Mouse (Mus musculus) MEL (cell line): ENCODE measurements around the gene Prickle4. TPM values are rescaled to one million over a fixed set of nuclear protein-coding genes. Genes with fewer than 3 reads are reported as not detected.

Experiments used
- DNase-seq: peaks from one replicate; pipeline ENCODE4 v3.0.0; 2011; ENCODE audit warnings: low read depth, low spot score
- H3K27ac ChIP-seq: 2 replicates; pipeline ENCODE4 v1.5.1; 2012; ENCODE audit warnings: low read depth, mild to moderate bottlenecking, control low read depth, low read length, moderate library complexity; ENCODE audit not compliant: control insufficient read depth
- H3K27me3 ChIP-seq, 2 experiments: fragments of 150-350 bp in 1 of 2; sonication (generic) in 1 of 2; 2 replicates each; pipeline ENCODE4 v1.6.1; 2012; ENCODE audit warnings: low read length in 2 of 2, mild to moderate bottlenecking in 2 of 2, improper control_type of control experiment in 1 of 2, moderate library complexity in 1 of 2; ENCODE audit not compliant: insufficient read depth in 2 of 2, control insufficient read depth in 1 of 2
- H3K36me3 ChIP-seq, 2 experiments: 2 replicates each; pipeline ENCODE4 v1.6.1; 2012 to 2014; ENCODE audit warnings: low read length in 2 of 2, improper control_type of control experiment in 1 of 2, inconsistent platforms in 1 of 2, mild to moderate bottlenecking in 1 of 2; ENCODE audit not compliant: insufficient read depth in 2 of 2, control insufficient read depth in 1 of 2
- H3K4me1 ChIP-seq, 2 experiments: fragments of 150-350 bp in 1 of 2; sonication (generic) in 1 of 2; 2 replicates each; pipeline ENCODE4 v1.6.1; 2012; ENCODE audit warnings: low read length in 2 of 2, improper control_type of control experiment in 1 of 2, mild to moderate bottlenecking in 1 of 2; ENCODE audit not compliant: insufficient read depth in 2 of 2, control insufficient read depth in 1 of 2
- H3K4me3 ChIP-seq, 2 experiments: fragments of 150-350 bp in 1 of 2; sonication (generic) in 1 of 2; 2 replicates each; pipeline ENCODE4 v1.5.1; 2012; ENCODE audit warnings: low read depth in 2 of 2, low read length in 2 of 2, mild to moderate bottlenecking in 2 of 2, moderate library complexity in 2 of 2, control low read depth in 1 of 2, improper control_type of control experiment in 1 of 2; ENCODE audit not compliant: control insufficient read depth in 1 of 2, insufficient read depth in 1 of 2
- H3K79me2 ChIP-seq: 2 replicates; pipeline ENCODE4 v1.6.1; 2012; ENCODE audit warnings: mild to moderate bottlenecking, low read length, moderate library complexity; ENCODE audit not compliant: control insufficient read depth, poor library complexity, insufficient read depth
- H3K9ac ChIP-seq: 2 replicates; pipeline ENCODE4 v1.6.1; 2012; ENCODE audit warnings: low read depth, mild to moderate bottlenecking, control low read depth, low read length, moderate library complexity; ENCODE audit not compliant: control insufficient read depth, poor library complexity, severe bottlenecking
- H3K9me3 ChIP-seq: fragments of 150-350 bp; sonication (generic); replicated peaks from 2 replicates; pipeline ENCODE4 v1.6.1; 2012; ENCODE audit warnings: mild to moderate bottlenecking, low read length, improper control_type of control experiment, moderate library complexity; ENCODE audit not compliant: insufficient read depth
- BHLHE40 ChIP-seq: IDR thresholded peaks from 2 replicates; pipeline ENCODE4 v1.6.1; 2012; ENCODE audit warnings: low read depth, mild to moderate bottlenecking, inconsistent platforms, low read length, improper control_type of control experiment, borderline replicate concordance
- CHD1 ChIP-seq: IDR thresholded peaks from 2 replicates; pipeline ENCODE4 v1.6.1; 2012; ENCODE audit warnings: low read depth, mild to moderate bottlenecking, inconsistent platforms, low read length, improper control_type of control experiment
- CHD2 ChIP-seq: IDR thresholded peaks from 2 replicates; pipeline ENCODE4 v1.6.1; 2011; ENCODE audit warnings: low read length, improper control_type of control experiment
- CTCF ChIP-seq, 3 experiments: IDR thresholded peaks in 2 of 3; conservative IDR thresholded peaks in 1 of 3; 2 replicates each; pipeline ENCODE4 v1.5.1; 2011 to 2012; ENCODE audit warnings: low read length in 3 of 3, low read depth in 2 of 3, mild to moderate bottlenecking in 2 of 3, improper control_type of control experiment in 1 of 3, inconsistent platforms in 1 of 3, mixed read lengths in 1 of 3, moderate library complexity in 1 of 3; ENCODE audit not compliant: control insufficient read depth in 1 of 3, insufficient read depth in 1 of 3, poor library complexity in 1 of 3, severe bottlenecking in 1 of 3
- E2F4 ChIP-seq: IDR thresholded peaks from 2 replicates; pipeline ENCODE4 v1.6.1; 2011; ENCODE audit warnings: low read depth, low read length, improper control_type of control experiment, borderline replicate concordance
- ELF1 ChIP-seq: IDR thresholded peaks from 2 replicates; pipeline ENCODE4 v1.6.1; 2014; ENCODE audit warnings: low read depth, mild to moderate bottlenecking, inconsistent platforms, low read length, improper control_type of control experiment, moderate library complexity
- EP300 ChIP-seq, 2 experiments: IDR thresholded peaks; 2 replicates each; pipeline ENCODE4 v1.6.1; 2011; ENCODE audit warnings: improper control_type of control experiment in 2 of 2, low read length in 2 of 2, low read depth in 1 of 2, mild to moderate bottlenecking in 1 of 2
- ETS1 ChIP-seq: IDR thresholded peaks from 2 replicates; pipeline ENCODE4 v1.6.1; 2012; ENCODE audit warnings: low read depth, mild to moderate bottlenecking, inconsistent platforms, low read length, improper control_type of control experiment, moderate library complexity
- GABPA ChIP-seq: IDR thresholded peaks from 2 replicates; pipeline ENCODE4 v1.6.1; 2012; ENCODE audit warnings: low read depth, mild to moderate bottlenecking, inconsistent platforms, low read length, improper control_type of control experiment, moderate library complexity
- GATA1 ChIP-seq: IDR thresholded peaks from 2 replicates; pipeline ENCODE4 v1.6.1; 2011; ENCODE audit warnings: low read depth, low read length, improper control_type of control experiment
- HCFC1 ChIP-seq: IDR thresholded peaks from 2 replicates; pipeline ENCODE4 v1.6.1; 2012; ENCODE audit warnings: low read depth, mild to moderate bottlenecking, inconsistent platforms, low read length, improper control_type of control experiment, moderate library complexity
- JUND ChIP-seq: IDR thresholded peaks from 2 replicates; pipeline ENCODE4 v1.6.1; 2011; ENCODE audit warnings: low read depth, mild to moderate bottlenecking, improper control_type of control experiment, low read length
- MAFK ChIP-seq: IDR thresholded peaks from 2 replicates; pipeline ENCODE4 v1.6.1; 2011; ENCODE audit warnings: low read depth, mild to moderate bottlenecking, low read length, improper control_type of control experiment, borderline replicate concordance
- MAX ChIP-seq: IDR thresholded peaks from 2 replicates; pipeline ENCODE4 v1.6.1; 2011; ENCODE audit warnings: low read length, improper control_type of control experiment
- MAZ ChIP-seq: IDR thresholded peaks from 2 replicates; pipeline ENCODE4 v1.6.1; 2012; ENCODE audit warnings: low read depth, mild to moderate bottlenecking, inconsistent platforms, low read length, improper control_type of control experiment
- MEF2A ChIP-seq: IDR thresholded peaks from 2 replicates; pipeline ENCODE4 v1.6.1; 2014; ENCODE audit warnings: low read depth, mild to moderate bottlenecking, inconsistent platforms, low read length, improper control_type of control experiment; ENCODE audit not compliant: poor library complexity, insufficient replicate concordance, severe bottlenecking; ENCODE audit errors: extremely low read depth
- MXI1 ChIP-seq: IDR thresholded peaks from 2 replicates; pipeline ENCODE4 v1.6.1; 2011; ENCODE audit warnings: mild to moderate bottlenecking, low read depth, low read length, improper control_type of control experiment
- MYB ChIP-seq: IDR thresholded peaks from 2 replicates; pipeline ENCODE4 v1.6.1; 2011; ENCODE audit warnings: mild to moderate bottlenecking, low read depth, low read length, improper control_type of control experiment
- MYC ChIP-seq: IDR thresholded peaks from 2 replicates; pipeline ENCODE4 v1.6.1; 2011; ENCODE audit warnings: low read depth, mild to moderate bottlenecking, low read length, improper control_type of control experiment, moderate library complexity
- NELFE ChIP-seq: IDR thresholded peaks from 2 replicates; pipeline ENCODE4 v1.6.1; 2011; ENCODE audit warnings: low read depth, low read length, improper control_type of control experiment
- NRF1 ChIP-seq: IDR thresholded peaks from 2 replicates; pipeline ENCODE4 v1.6.1; 2014; ENCODE audit warnings: low read depth, mild to moderate bottlenecking, inconsistent platforms, low read length, improper control_type of control experiment, moderate library complexity; ENCODE audit not compliant: poor library complexity, insufficient read depth, severe bottlenecking
- POLR2A ChIP-seq, 2 experiments: IDR thresholded peaks; 2 replicates each; pipeline ENCODE4 v1.6.1; 2011 to 2012; ENCODE audit warnings: low read length in 2 of 2, mild to moderate bottlenecking in 2 of 2, control low read depth in 1 of 2, improper control_type of control experiment in 1 of 2, low read depth in 1 of 2, moderate library complexity in 1 of 2; ENCODE audit not compliant: control insufficient read depth in 1 of 2, insufficient read depth in 1 of 2, poor library complexity in 1 of 2
- POLR2AphosphoS2 ChIP-seq: IDR thresholded peaks from 2 replicates; pipeline ENCODE4 v1.6.1; 2011; ENCODE audit warnings: low read length, improper control_type of control experiment
- POLR2AphosphoS5 ChIP-seq: IDR thresholded peaks from 2 replicates; pipeline ENCODE4 v1.6.1; 2012; ENCODE audit warnings: low read depth, borderline replicate concordance, mild to moderate bottlenecking, inconsistent platforms, low read length, moderate library complexity, mixed read lengths
- RAD21 ChIP-seq: IDR thresholded peaks from 2 replicates; pipeline ENCODE4 v1.6.1; 2011; ENCODE audit warnings: mild to moderate bottlenecking, low read depth, low read length, improper control_type of control experiment
- RCOR1 ChIP-seq: IDR thresholded peaks from 2 replicates; pipeline ENCODE4 v1.6.1; 2012; ENCODE audit warnings: low read depth, mild to moderate bottlenecking, inconsistent platforms, low read length, improper control_type of control experiment
- SIN3A ChIP-seq: IDR thresholded peaks from 2 replicates; pipeline ENCODE4 v1.6.1; 2012; ENCODE audit warnings: low read length, improper control_type of control experiment, inconsistent platforms
- SMC3 ChIP-seq: IDR thresholded peaks from 2 replicates; pipeline ENCODE4 v1.6.1; 2011; ENCODE audit warnings: low read depth, low read length, improper control_type of control experiment
- TAL1 ChIP-seq: IDR thresholded peaks from 2 replicates; pipeline ENCODE4 v1.6.1; 2012; ENCODE audit warnings: mild to moderate bottlenecking, inconsistent platforms, low read length, moderate library complexity, mixed read lengths
- TBP ChIP-seq: IDR thresholded peaks from 2 replicates; pipeline ENCODE4 v1.8.0; 2011; ENCODE audit warnings: low read depth, low read length, improper control_type of control experiment
- TCF12 ChIP-seq: IDR thresholded peaks from 2 replicates; pipeline ENCODE4 v1.6.1; 2014; ENCODE audit warnings: low read depth, mild to moderate bottlenecking, inconsistent platforms, low read length, improper control_type of control experiment, moderate library complexity
- UBTF ChIP-seq: IDR thresholded peaks from 2 replicates; pipeline ENCODE4 v1.6.1; 2012; ENCODE audit warnings: low read depth, mild to moderate bottlenecking, inconsistent platforms, low read length, improper control_type of control experiment, moderate library complexity, borderline replicate concordance; ENCODE audit not compliant: insufficient read depth
- USF1 ChIP-seq: IDR thresholded peaks from 2 replicates; pipeline ENCODE4 v1.6.1; 2014; ENCODE audit warnings: low read depth, mild to moderate bottlenecking, inconsistent platforms, low read length, improper control_type of control experiment, moderate library complexity
- USF2 ChIP-seq, 2 experiments: IDR thresholded peaks; 2 replicates each; pipeline ENCODE4 v1.6.1; 2011 to 2012; ENCODE audit warnings: improper control_type of control experiment in 2 of 2, low read length in 2 of 2, borderline replicate concordance in 1 of 2, inconsistent platforms in 1 of 2, low read depth in 1 of 2, mild to moderate bottlenecking in 1 of 2; ENCODE audit not compliant: insufficient read depth in 1 of 2
- ZC3H11A ChIP-seq: IDR thresholded peaks from 2 replicates; pipeline ENCODE4 v1.6.1; 2012; ENCODE audit warnings: low read depth, mild to moderate bottlenecking, inconsistent platforms, low read length, improper control_type of control experiment
- ZKSCAN1 ChIP-seq: IDR thresholded peaks from 2 replicates; pipeline ENCODE4 v1.6.1; 2012; ENCODE audit warnings: low read depth, mild to moderate bottlenecking, inconsistent platforms, low read length, improper control_type of control experiment, moderate library complexity
- ZMIZ1 ChIP-seq: IDR thresholded peaks from 2 replicates; pipeline ENCODE4 v1.6.1; 2012; ENCODE audit warnings: low read depth, mild to moderate bottlenecking, inconsistent platforms, low read length, improper control_type of control experiment, moderate library complexity
- ZNF384 ChIP-seq: IDR thresholded peaks from 2 replicates; pipeline ENCODE4 v1.6.1; 2012; ENCODE audit warnings: low read depth, mild to moderate bottlenecking, inconsistent platforms, low read length, improper control_type of control experiment
- polyA plus RNA-seq, 2 experiments: library from polyadenylated mRNA; stranded (reverse) in 1 of 2; unstranded in 1 of 2; fragments of >175 nt in 1 of 2; fragments of >200 nt in 1 of 2; gene quantifications; 2 replicates each; pipeline versions ENCODE4 v1.2.1 to v1.2.4; 2012; ENCODE audit warnings: low replicate concordance in 2 of 2, low read depth in 1 of 2; ENCODE audit not compliant: insufficient read length in 2 of 2, insufficient read depth in 1 of 2, missing spikeins in 1 of 2
- total RNA-seq: library from RNA; depleted of rRNA; stranded (reverse); fragments of 300-350 nt; gene quantifications from 2 replicates; pipeline ENCODE4 v1.2.3, GENCODE M21; 2012

Gene Prickle4
- total and polyA plus RNA-seq, 3 experiments: 0.23 to 4.3 TPM; not detected in 1

DNA sequence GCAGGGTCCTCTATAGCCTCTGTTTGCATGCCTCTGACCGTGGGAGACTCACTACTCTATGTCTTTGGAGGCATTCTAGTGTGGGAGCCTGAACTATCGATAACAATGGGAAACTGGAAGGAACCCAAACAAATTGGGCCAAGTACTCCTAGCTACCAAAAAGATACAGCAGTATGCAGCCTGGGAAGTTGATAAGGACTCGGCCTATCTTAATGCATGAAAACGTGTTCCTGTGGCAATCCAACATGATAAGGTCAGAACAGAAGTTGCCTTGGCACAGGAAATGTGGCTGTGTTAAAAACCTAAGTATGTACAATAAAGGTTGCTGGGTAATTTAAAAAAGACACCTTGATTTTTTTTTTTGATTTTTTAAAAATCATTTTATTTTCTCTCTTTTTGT is 26.6 kb upstream of the Prickle4 start:
- no peak overlapping the region for H3K9ac ChIP-seq
- DNase-seq: peak; percentile 66
- peaks cover under 1% of the 10 kb centered on the region in 2 experiments; a peak in 3 of 4 replicates for H3K27me3 ChIP-seq
- no peaks in the 10 kb centered on the region for H3K9me3 ChIP-seq
- no peak overlapping the region for H3K4me3 ChIP-seq
- no peaks in the 10 kb centered on the region for H3K79me2 ChIP-seq
- H3K4me1 ChIP-seq: peaks cover 6 to 7% of the 10 kb centered on the region in 2 experiments; a peak in 3 of 4 replicates
- H3K27ac ChIP-seq: no peak overlapping the region
- 0 out of 4 replicates have a peak, but pooled peaks cover 0 to 5% of the 10 kb centered on the region in 2 experiments for H3K36me3 ChIP-seq
- TF ChIP-seq TBP (no peak), NRF1 (no peak), ZKSCAN1 (no peak), ZMIZ1 (no peak), UBTF (no peak), NELFE (no peak), MAZ (no peak), RAD21 (no peak), E2F4 (no peak), ELF1 (no peak), POLR2AphosphoS2 (no peak), POLR2A (IDR thresholded peaks at IDR 0.05; ENCODE audit: control insufficient read depth in 1 of 2, insufficient read depth in 1 of 2, low read depth in 1 of 2, low read length in 2 of 2, poor library complexity in 1 of 2) (no peak), CHD2 (no peak), MYC (peak; percentile 65; the same call in 1 of the 2 replicates), MEF2A (no peak), BHLHE40 (peak; percentile 94), RCOR1 (peak; percentile 85), USF1 (no peak), CHD1 (no peak), USF2 (IDR thresholded peaks at IDR 0.05; ENCODE audit: borderline replicate concordance in 1 of 2, insufficient read depth in 1 of 2, low read depth in 1 of 2, low read length in 2 of 2) (no peak), CTCF (IDR thresholded peaks at IDR 0.05 in 2 of 3, conservative IDR thresholded peaks at IDR 0.05 in 1 of 3; ENCODE audit: control insufficient read depth in 1 of 3, insufficient read depth in 1 of 3, low read depth in 2 of 3, low read length in 3 of 3, poor library complexity in 1 of 3, severe bottlenecking in 1 of 3) (no peak), GATA1 (peak; percentile 91), HCFC1 (0 out of 2 replicates have a peak, but pooled peaks have one; percentile 11), TAL1 (no peak), ZNF384 (no peak), SMC3 (no peak), MAX (0 out of 2 replicates have a peak, but pooled peaks have one; percentile 43), TCF12 (peak; percentile 81), GABPA (no peak), MXI1 (peak; percentile 57; the same call in 1 of the 2 replicates), JUND (no peak), MYB (no peak), ETS1 (peak; percentile 80), EP300 (IDR thresholded peaks at IDR 0.05; ENCODE audit: low read depth in 1 of 2, low read length in 2 of 2) (peak; percentile 80 to 84), SIN3A (peak; percentile 46; the same call in 1 of the 2 replicates), ZC3H11A (no peak), POLR2AphosphoS5 (no peak), MAFK (no peak; the same call in 1 of the 2 replicates)
